Mouse (Mus musculus): Measurements from ENCODE around the gene Cryz. TPM values are rescaled to one million over a fixed set of nuclear protein-coding genes. Genes with fewer than 3 reads are reported as not detected.

Cryz gene
- total RNA-seq, 4 experiments from 2014 or later, result 18.4 to 26.9 (median 20.8) TPM

GRCm38 (mm10) chr3:154670584-154670983 lies 74.1 kb downstream of the Cryz start:
- DNase-seq (ENCODE audit: low spot score in 2 of 2), result no peak

GRCm38 (mm10) chr3:154671013-154671412 lies 74.5 kb downstream of the Cryz start:
- DNase-seq (ENCODE audit: low spot score in 2 of 2), result no peak

Other genes with a start within 250 kb of the Cryz start
- 10 to 100 TPM; 11.4 to 14.2 (median 12.7) TPM for gene Tyw3, start 393 bp downstream of the Cryz start, total RNA-seq (2022)
- gene Erich3, start 67.1 kb downstream of the Cryz start, total RNA-seq (2022), result 10 to 100 TPM; 13.9 to 16.2 (median 14.9) TPM